Mouse (Mus musculus) stomach, embryonic 14.5 days (tissue): Measurements from ENCODE around the gene Myom3. TPM values are rescaled to one million over a fixed set of nuclear protein-coding genes. Genes with fewer than 3 reads are reported as not detected.

Source experiments
- ATAC-seq: fragments of 200-750 bp; cut with Nextera tagmentation; 2 replicates; pipeline ENCODE4 v1.8.0; 2017; ENCODE audit warnings: low read depth, moderate TSS enrichment; ENCODE audit not compliant: insufficient number of reproducible peaks, insufficient read depth, low FRiP score
- H3K27ac ChIP-seq: fragments of 300-500 bp; sonication (generic); 2 replicates; pipeline ENCODE4 v1.5.1; 2014; ENCODE audit warnings: mild to moderate bottlenecking, low read length, moderate library complexity, mixed read lengths
- H3K27me3 ChIP-seq: fragments of 300-500 bp; sonication (generic); 2 replicates; pipeline ENCODE4 v1.6.1; 2014; ENCODE audit warnings: low read length, control low read depth, mixed read lengths; ENCODE audit not compliant: control insufficient read depth, insufficient read depth
- H3K36me3 ChIP-seq: fragments of 300-500 bp; sonication (generic); 2 replicates; pipeline ENCODE4 v1.6.1; 2014; ENCODE audit warnings: mild to moderate bottlenecking, control low read depth, low read length, moderate library complexity, mixed read lengths; ENCODE audit not compliant: control insufficient read depth, insufficient read depth
- H3K4me1 ChIP-seq: fragments of 300-500 bp; sonication (generic); 2 replicates; pipeline ENCODE4 v1.6.1; 2014; ENCODE audit warnings: low read length, control low read depth, mixed read lengths; ENCODE audit not compliant: control insufficient read depth, insufficient read depth
- H3K4me2 ChIP-seq: fragments of 300-500 bp; sonication (generic); replicated peaks from 2 replicates; pipeline ENCODE4 v1.6.1; 2014; ENCODE audit warnings: low read depth, low read length, control low read depth
- H3K4me3 ChIP-seq: fragments of 300-500 bp; sonication (generic); 2 replicates; pipeline ENCODE4 v1.5.1; 2014; ENCODE audit warnings: low read depth, low read length, control low read depth
- H3K9ac ChIP-seq: fragments of 300-500 bp; sonication (generic); replicated peaks from 2 replicates; pipeline ENCODE4 v1.6.1; 2014; ENCODE audit warnings: low read depth, mild to moderate bottlenecking, control low read depth, low read length, moderate library complexity, mixed read lengths
- H3K9me3 ChIP-seq: fragments of 300-500 bp; sonication (generic); 2 replicates; pipeline ENCODE4 v1.6.1; 2016; ENCODE audit warnings: low read depth, low read length, control low read depth; ENCODE audit not compliant: control insufficient read depth
- WGBS: fragments of 180-500 bp; shearing (Covaris S2); extraction: QIAGEN DNeasy Blood & Tissue Kit; methylation state at CpG from one replicate; pipeline ENCODE4 v1.1.7; 2014; 5-methylcytosine and 5-hydroxymethylcytosine counted together
- polyA plus RNA-seq: library from polyadenylated mRNA; unstranded; fragments of >200 nt; fragmentation: Nextera tagmentation; extraction: Ambion mirVana; gene quantifications from 2 replicates; pipeline ENCODE4 v1.2.1, GENCODE M21; 2014

The Myom3 gene
- polyA plus RNA-seq, 1 experiment from 2014 or later, result 0.09 TPM

DNA sequence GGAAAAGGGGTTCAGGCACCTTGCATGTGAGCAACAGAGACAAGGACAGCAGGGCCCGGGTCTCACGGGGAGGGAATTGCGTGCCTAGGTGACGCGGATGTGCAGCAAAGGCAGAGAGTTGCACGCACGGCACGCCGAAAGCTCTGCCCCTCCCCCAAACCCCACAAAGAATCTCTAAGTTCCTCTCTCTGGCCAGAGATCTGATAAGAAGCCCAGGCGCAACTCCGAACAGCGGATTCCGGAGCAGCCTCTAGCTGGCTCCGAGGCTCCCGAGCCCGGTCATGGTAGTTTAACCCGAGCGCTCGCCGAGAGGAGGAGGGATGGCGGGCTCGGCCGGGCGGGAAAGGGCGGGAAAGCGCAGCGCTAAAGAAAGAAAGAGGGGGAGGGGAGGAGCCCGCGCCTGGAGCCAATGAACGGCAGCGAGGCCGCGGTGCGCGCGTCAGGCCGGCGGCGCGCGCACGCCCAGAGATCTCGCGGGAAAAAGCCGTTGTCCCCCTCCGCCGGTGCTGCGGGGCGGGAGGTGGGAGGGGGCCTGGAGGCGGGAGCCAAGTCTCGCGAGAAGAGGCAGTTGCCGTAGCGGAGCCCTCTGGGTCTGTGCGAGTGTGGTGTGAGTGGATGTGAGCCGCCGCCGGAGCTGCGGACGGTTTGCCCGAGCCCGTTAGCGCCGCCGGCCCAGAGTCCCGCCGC lies 96.2 kb downstream of the Myom3 start, which contains the start of gene Srsf10:
Gene Srsf10, plus strand, starts transcription at position 212 of the 687 bp plus-strand sequence.
- Histone ChIP-seq H3K9ac (peak within 1 kb of the TSS; percentile 95), H3K9me3 (no peaks in the 10 kb centered on the region), H3K27ac (peak within 1 kb of the TSS; percentile 100), H3K27me3 (no peaks in the 10 kb centered on the region), H3K4me3 (peak within 1 kb of the TSS; percentile 93), H3K36me3 (peaks cover 7% of the 10 kb centered on the region; the same call in 1 of the 2 replicates), H3K4me2 (peak within 1 kb of the TSS; percentile 88), H3K4me1 (peaks cover 27% of the 10 kb centered on the region; the same call in 1 of the 2 replicates)
- peak; percentile 93 for ATAC-seq
- under 1% methylated on average over 59 of the region's 67 CpGs for WGBS

GRCm38 (mm10) chr4:135856223-135857091 lies 96.9 kb downstream of the Myom3 start:
- peak overlapping the region; percentile 95 for H3K9ac ChIP-seq
- peak overlapping the region; percentile 75 for H3K4me2 ChIP-seq
- ATAC-seq, result peak; percentile 77
- peaks cover 27% of the 10 kb centered on the region; the same call in 1 of the 2 replicates for H3K4me1 ChIP-seq
- H3K27ac ChIP-seq, result peak overlapping the region; percentile 100
- peaks cover 7% of the 10 kb centered on the region; the same call in 1 of the 2 replicates for H3K36me3 ChIP-seq
- H3K27me3 ChIP-seq, result no peaks in the 10 kb centered on the region
- peak overlapping the region; percentile 93 for H3K4me3 ChIP-seq
- under 1% methylated on average over 89 of the region's 91 CpGs for WGBS
- H3K9me3 ChIP-seq, result no peaks in the 10 kb centered on the region

DNA sequence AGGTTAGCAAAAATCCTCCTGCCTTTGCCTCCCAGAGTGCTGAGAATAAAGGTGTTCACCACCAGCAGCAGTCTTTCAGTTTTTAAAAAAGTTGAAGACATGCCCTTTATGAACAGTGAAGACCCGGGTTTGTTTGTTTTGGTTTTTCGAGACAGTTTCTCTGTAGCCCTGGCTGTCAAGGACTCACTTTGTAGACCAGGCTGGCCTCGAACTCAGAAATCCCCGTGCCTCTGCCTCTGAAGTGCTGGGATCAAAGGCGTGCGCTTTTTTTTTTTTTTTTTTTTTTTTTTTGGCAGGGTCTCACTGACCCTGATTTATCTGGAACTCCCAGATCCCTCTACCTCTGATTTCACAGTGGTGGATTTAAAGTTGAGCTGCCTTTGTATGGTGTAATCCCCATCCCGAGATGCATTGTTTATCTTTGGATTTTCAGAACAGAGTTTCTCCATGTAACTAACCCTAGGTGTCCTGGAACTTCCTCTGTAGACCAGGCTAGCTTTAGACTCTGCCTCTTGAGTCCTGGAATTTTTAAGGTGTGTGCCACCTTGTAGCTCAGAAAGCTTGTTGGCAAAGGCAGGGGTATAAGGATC lies 98.2 kb downstream of the Myom3 start:
- Histone ChIP-seq H3K27ac (no peak overlapping the region), H3K4me2 (peak overlapping the region; percentile 75), H3K4me1 (peaks cover 27% of the 10 kb centered on the region; the same call in 1 of the 2 replicates), H3K36me3 (peaks cover 7% of the 10 kb centered on the region; the same call in 1 of the 2 replicates), H3K9ac (peak overlapping the region; percentile 95), H3K4me3 (peak overlapping the region; percentile 93), H3K9me3 (no peaks in the 10 kb centered on the region), H3K27me3 (no peaks in the 10 kb centered on the region)
- no peak for ATAC-seq
- 3% methylated on average over 7 of the region's 7 CpGs for WGBS

Other genes starting within 250 kb of the Myom3 start
- 30.6 and 33.0 TPM in 2 replicates for gene Grhl3, start 186.1 kb upstream of the Myom3 start, polyA plus RNA-seq
- 1.4 and 1.8 TPM in 2 replicates for gene Ifnlr1, start 73.4 kb upstream of the Myom3 start, polyA plus RNA-seq
- gene Il22ra1, start 31.5 kb upstream of the Myom3 start, polyA plus RNA-seq, result 0.33 and 0.60 TPM in 2 replicates
- 297 and 298 TPM in 2 replicates for gene Srsf10, start 96.0 kb downstream of the Myom3 start, polyA plus RNA-seq
- gene Pnrc2, start 114.1 kb downstream of the Myom3 start, polyA plus RNA-seq, result 172 and 189 TPM in 2 replicates
- 0.38 and 0.39 TPM in 2 replicates for gene Cnr2, start 135.7 kb downstream of the Myom3 start, polyA plus RNA-seq
- gene Fuca1, start 161.0 kb downstream of the Myom3 start, polyA plus RNA-seq, result 87.7 and 93.3 TPM in 2 replicates
- gene Hmgcl, start 186.7 kb downstream of the Myom3 start, polyA plus RNA-seq, result 85.5 and 87.7 TPM in 2 replicates
- 47.7 and 48.1 TPM in 2 replicates for gene Gale, start 204.0 kb downstream of the Myom3 start, polyA plus RNA-seq
- gene Lypla2, start 212.9 kb downstream of the Myom3 start, polyA plus RNA-seq, result 101 and 104 TPM in 2 replicates
- gene Pithd1, start 227.5 kb downstream of the Myom3 start, polyA plus RNA-seq, result 45.9 and 46.6 TPM in 2 replicates